Comparison of ENCODE assay signal across 9 mouse cellular contexts in the genomic region with DNA sequence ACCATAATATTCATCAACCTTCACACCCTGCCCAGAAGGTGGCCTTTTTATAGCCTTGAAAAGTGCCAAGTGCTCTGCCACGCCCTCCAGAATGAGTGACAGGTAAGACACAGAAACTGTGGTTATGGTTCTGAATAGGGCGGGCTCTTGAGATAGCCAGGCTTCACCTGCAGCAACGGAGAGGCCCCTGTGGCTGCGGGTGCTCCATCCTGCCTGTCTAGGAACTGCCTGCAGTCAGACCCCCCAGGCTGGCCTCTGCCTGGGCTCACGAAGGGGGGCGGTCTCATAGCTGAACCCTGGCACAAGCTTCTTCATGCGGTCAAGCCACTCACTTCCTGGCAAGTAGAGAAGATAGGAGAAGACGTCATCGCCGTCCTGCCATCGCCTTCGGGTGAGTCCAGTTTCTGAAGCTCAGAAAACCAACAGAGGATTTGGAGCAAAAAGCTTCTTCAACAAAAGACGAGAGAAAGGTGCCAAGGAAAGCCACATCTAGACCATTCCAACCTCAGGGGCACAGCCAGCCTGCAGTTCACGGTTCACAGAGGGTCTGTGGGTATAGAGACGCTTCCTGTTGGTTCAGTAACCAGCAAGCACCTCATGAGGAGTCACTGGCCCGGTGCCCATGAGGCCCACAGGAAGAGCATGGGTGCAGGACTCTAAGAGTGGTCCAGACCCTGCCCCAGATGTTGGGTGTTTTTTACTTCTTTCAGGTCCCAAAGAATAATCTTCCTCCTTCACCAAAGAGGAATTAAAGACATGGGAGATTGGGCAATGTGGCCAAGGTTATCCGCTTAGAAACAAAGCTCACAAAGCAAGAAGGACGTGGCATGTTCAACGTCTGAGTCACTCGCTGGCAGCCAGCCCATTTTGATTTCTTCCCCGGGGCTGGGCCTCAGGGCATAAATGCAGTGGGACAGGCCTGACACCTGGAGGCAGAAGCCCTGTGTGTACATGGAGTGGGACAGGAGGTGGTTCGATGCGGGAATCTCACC. TPM values are rescaled to one million over a fixed set of nuclear protein-coding genes. Genes with fewer than 3 reads are reported as not detected.
A peak's percentile ranks its signal among the peaks of the same experiment; 100 is the strongest.
DNase-seq lines count a peak whose midpoint lies in the region; ATAC-seq lines count a peak whose summit lies in the region.
"Had no signal": no experiment of that assay in that cellular context is flagged by ENCODE, and none has a peak within 500 bp of the region (broad histone marks: within the 10 kb centered on the region; RNA-seq: fewer than 3 reads in every experiment).

No protein-coding gene starts in this region.

- H3K4me3 ChIP-seq in brown adipose tissue, adult 24 weeks (ENCODE audit: insufficient read depth, low read depth, low read length), result no peak overlapping the region
- no peak overlapping the region for H3K4me3 ChIP-seq in liver, embryonic 11.5 days (ENCODE audit: low read depth, low read length)
- H3K4me3 ChIP-seq: embryonic facial prominence, embryonic 13.5 days had no signal

- no peaks in the 10 kb centered on the region for H3K27me3 ChIP-seq in liver, embryonic 11.5 days (replicated peaks; ENCODE audit: control insufficient read depth, insufficient read depth, low read length)
- H3K27me3 ChIP-seq: embryonic facial prominence, embryonic 13.5 days had no signal

- peak overlapping the region; percentile 37 for H3K9ac ChIP-seq in liver, embryonic 11.5 days (ENCODE audit: low read depth, low read length)
- H3K9ac ChIP-seq: embryonic facial prominence, embryonic 13.5 days had no signal

- H3K4me2 ChIP-seq in liver, embryonic 11.5 days, result peak overlapping the region; percentile 55

- 44% methylated on average over 23 of the region's 23 CpGs for WGBS in liver, embryonic 11.5 days

- peaks cover 29% of the 10 kb centered on the region for H3K4me1 ChIP-seq in brown adipose tissue, adult 24 weeks (ENCODE audit: control insufficient read depth, insufficient read depth, insufficient read length, low read length)
- H3K4me1 ChIP-seq in liver, embryonic 11.5 days (replicated peaks; ENCODE audit: control insufficient read depth, insufficient read depth, low read length), result peaks cover 38% of the 10 kb centered on the region

- DNase-seq in layer of hippocampus, adult 11-12 months (ENCODE audit: low spot score), result peak; percentile 86
- no peak for DNase-seq in layer of hippocampus, adult 9-10 months (ENCODE audit: low spot score)
- peak; percentile 80 to 82 for DNase-seq in gastrocnemius, postnatal 36 days
- DNase-seq in kidney, adult 9 months, result peak; percentile 88
- DNase-seq in liver, embryonic 11.5 days (ENCODE audit: low spot score), result peak; percentile 66
- peak; percentile 76 for DNase-seq in ovary, postnatal 10 days (ENCODE audit: low spot score)
- DNase-seq in thymus, postnatal 25 days, result peak; percentile 87

- intact Hi-C loops in gastrocnemius, postnatal 36 days (cut with DNase I), result loop anchor here (5.0 kb wide), 2 partner anchors 78 to 123 kb away; no protein-coding TSS in a partner anchor

- H3K9me3 ChIP-seq in liver, embryonic 11.5 days (ENCODE audit: control insufficient read depth, low read length), result no peaks in the 10 kb centered on the region
- H3K9me3 ChIP-seq: embryonic facial prominence, embryonic 13.5 days had no signal

- 0 out of 2 replicates have a peak, but pooled peaks have one; percentile 29 for ATAC-seq in liver, embryonic 11.5 days (replicated peaks; ENCODE audit: low FRiP score)

- H3K36me3 ChIP-seq in liver, embryonic 11.5 days (ENCODE audit: control insufficient read depth, insufficient read depth, low read length), result no peaks in the 10 kb centered on the region
- H3K36me3 ChIP-seq: embryonic facial prominence, embryonic 13.5 days had no signal

- peak overlapping the region; percentile 91 for H3K27ac ChIP-seq in brown adipose tissue, adult 24 weeks (replicated peaks; ENCODE audit: low read depth, low read length)
- peak overlapping the region; percentile 26; the same call in 1 of the 2 replicates for H3K27ac ChIP-seq in liver, embryonic 11.5 days (ENCODE audit: low read depth, low read length)

RNA-seq across cellular contexts. Expression of a gene that starts 24.2 kb away (rescaled TPM):
- polyA plus RNA-seq in brown adipose tissue, adult 24 weeks (2012; ENCODE audit: insufficient read depth, insufficient read length, missing spikeins), result not detected in 2 replicates
- total RNA-seq in gastrocnemius, postnatal 36 days (2021), result not detected
- polyA plus RNA-seq in liver, embryonic 11.5 days (2014; fragmentation: Nextera tagmentation; extraction: Ambion mirVana), result 0.26 and 0.27 TPM in 2 replicates
- polyA plus RNA-seq: embryonic facial prominence, embryonic 13.5 days had no signal

RNA-seq across cellular contexts. Expression of a gene that starts 24.2 kb away (rescaled TPM):
- polyA plus RNA-seq in brown adipose tissue, adult 24 weeks (2012; ENCODE audit: insufficient read depth, insufficient read length, missing spikeins), result not detected in 2 replicates
- total RNA-seq in gastrocnemius, postnatal 36 days (2021), result not detected
- 0.36 and 0.92 TPM in 2 replicates for polyA plus RNA-seq in liver, embryonic 11.5 days (2014; fragmentation: Nextera tagmentation; extraction: Ambion mirVana)

RNA-seq across cellular contexts. Expression of a gene that starts 37.6 kb away (rescaled TPM):
- 2.4 and 4.1 TPM in 2 replicates for polyA plus RNA-seq in brown adipose tissue, adult 24 weeks (2012; ENCODE audit: insufficient read depth, insufficient read length, missing spikeins)
- under 1 TPM in 1 of 2 experiments, not detected in 1; 0.26 TPM for total RNA-seq in gastrocnemius, postnatal 36 days (2021)
- polyA plus RNA-seq in liver, embryonic 11.5 days (2014; fragmentation: Nextera tagmentation; extraction: Ambion mirVana), result 5.6 and 5.9 TPM in 2 replicates
